Mouse (Mus musculus): ENCODE measurements around the gene Kif17. TPM values are rescaled to one million over a fixed set of nuclear protein-coding genes. Genes with fewer than 3 reads are reported as not detected.

Kif17 gene
- total and polyA plus RNA-seq, 3 experiments = 0.54 to 2.5 TPM; not detected in 1

DNA sequence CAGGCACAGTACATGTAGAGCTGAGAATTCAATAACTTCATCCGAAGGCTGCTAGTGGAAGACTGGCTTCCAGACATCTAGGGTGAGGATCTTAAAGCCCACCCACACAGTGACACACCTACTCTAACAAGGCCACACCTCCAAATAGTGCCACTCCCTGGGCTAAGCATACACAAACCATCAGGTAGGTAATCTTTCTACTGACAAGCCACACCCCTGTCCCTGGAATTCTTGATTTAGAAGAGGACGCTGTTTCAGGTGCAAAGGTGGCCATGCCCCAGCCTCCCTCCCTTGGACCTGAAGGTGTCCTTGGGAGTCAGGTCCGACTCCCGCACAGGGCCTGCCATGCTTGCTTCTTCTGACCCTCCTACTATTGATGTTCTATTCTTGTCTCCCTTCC lies 82.9 kb downstream of the Kif17 start:
- Histone ChIP-seq H3K79me2 (ENCODE audit: control insufficient read depth, insufficient read depth, low read length, poor library complexity) (no peaks in the 10 kb centered on the region), H3K4me1 (ENCODE audit: control insufficient read depth in 1 of 2, insufficient read depth in 2 of 2, low read length in 2 of 2) (peaks cover 2 to 11% of the 10 kb centered on the region in 2 experiments; a peak in 3 of 4 replicates), H3K36me3 (ENCODE audit: control insufficient read depth in 1 of 2, insufficient read depth in 2 of 2, low read length in 2 of 2) (peaks cover 0 to 3% of the 10 kb centered on the region in 2 experiments; a peak in 2 of 4 replicates), H3K9me3 (replicated peaks; ENCODE audit: insufficient read depth, low read length) (no peaks in the 10 kb centered on the region), H3K27me3 (ENCODE audit: control insufficient read depth in 1 of 2, insufficient read depth in 2 of 2, low read length in 2 of 2) (no peaks in the 10 kb centered on the region; a peak in 1 of 4 replicates), H3K9ac (ENCODE audit: control insufficient read depth, low read depth, low read length, poor library complexity, severe bottlenecking) (no peak overlapping the region), H3K27ac (ENCODE audit: control insufficient read depth, low read depth, low read length) (no peak overlapping the region), H3K4me3 (ENCODE audit: control insufficient read depth in 1 of 2, insufficient read depth in 1 of 2, low read depth in 2 of 2, low read length in 2 of 2) (no peak overlapping the region)
- DNase-seq (ENCODE audit: low read depth, low spot score) = no peak
- TF ChIP-seq ELF1 (IDR thresholded peaks at IDR 0.05; ENCODE audit: low read depth, low read length) (no peak), E2F4 (IDR thresholded peaks at IDR 0.05; ENCODE audit: borderline replicate concordance, low read depth, low read length) (no peak), MAZ (IDR thresholded peaks at IDR 0.05; ENCODE audit: low read depth, low read length) (no peak), EP300 (IDR thresholded peaks at IDR 0.05; ENCODE audit: low read depth in 1 of 2, low read length in 2 of 2) (no peak), TBP (IDR thresholded peaks at IDR 0.05; ENCODE audit: low read depth, low read length) (no peak), RAD21 (IDR thresholded peaks at IDR 0.05; ENCODE audit: low read depth, low read length) (no peak), USF1 (IDR thresholded peaks at IDR 0.05; ENCODE audit: low read depth, low read length) (no peak), TAL1 (IDR thresholded peaks at IDR 0.05; ENCODE audit: low read length) (no peak), SIN3A (IDR thresholded peaks at IDR 0.05; ENCODE audit: low read length) (no peak), MEF2A (IDR thresholded peaks at IDR 0.05; ENCODE audit: extremely low read depth, insufficient replicate concordance, low read depth, low read length, poor library complexity, severe bottlenecking) (no peak), NRF1 (IDR thresholded peaks at IDR 0.05; ENCODE audit: insufficient read depth, low read depth, low read length, poor library complexity, severe bottlenecking) (no peak), RCOR1 (IDR thresholded peaks at IDR 0.05; ENCODE audit: low read depth, low read length) (no peak), MYC (IDR thresholded peaks at IDR 0.05; ENCODE audit: low read depth, low read length) (no peak), ZKSCAN1 (IDR thresholded peaks at IDR 0.05; ENCODE audit: low read depth, low read length) (no peak), UBTF (IDR thresholded peaks at IDR 0.05; ENCODE audit: borderline replicate concordance, insufficient read depth, low read depth, low read length) (no peak), ZC3H11A (IDR thresholded peaks at IDR 0.05; ENCODE audit: low read depth, low read length) (no peak)

DNA sequence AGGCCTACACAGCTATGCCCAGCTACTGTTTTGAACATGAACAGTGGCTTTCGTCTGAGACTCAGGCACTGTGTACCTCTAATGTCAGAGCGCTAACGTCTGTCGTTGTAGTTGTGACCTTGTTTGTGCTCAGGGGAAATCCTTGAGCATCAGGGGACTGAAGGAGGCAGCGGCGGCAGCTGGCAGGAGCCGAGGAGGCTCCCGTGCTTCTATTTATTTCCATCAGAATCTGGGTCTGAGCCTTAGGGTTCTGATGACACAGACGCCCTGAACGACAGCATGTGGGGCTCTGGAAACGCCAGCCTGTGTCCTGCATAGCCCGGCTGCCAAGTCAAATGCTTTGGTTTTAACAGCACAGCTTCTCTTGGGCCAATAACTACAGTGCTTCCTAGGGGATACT lies 84.8 kb downstream of the Kif17 start:
- no peaks in the 10 kb centered on the region; a peak in 1 of 4 replicates for H3K27me3 ChIP-seq (ENCODE audit: control insufficient read depth in 1 of 2, insufficient read depth in 2 of 2, low read length in 2 of 2)
- H3K27ac ChIP-seq (ENCODE audit: control insufficient read depth, low read depth, low read length) = no peak overlapping the region
- TF ChIP-seq POLR2A (IDR thresholded peaks at IDR 0.05; ENCODE audit: control insufficient read depth in 1 of 2, insufficient read depth in 1 of 2, low read depth in 1 of 2, low read length in 2 of 2, poor library complexity in 1 of 2) = no peak

More for the DNA sequence above, 84.8 kb downstream of the Kif17 start:
- Histone ChIP-seq H3K4me3 (ENCODE audit: control insufficient read depth in 1 of 2, insufficient read depth in 1 of 2, low read depth in 2 of 2, low read length in 2 of 2) (no peak overlapping the region), H3K9ac (ENCODE audit: control insufficient read depth, low read depth, low read length, poor library complexity, severe bottlenecking) (no peak overlapping the region), H3K36me3 (ENCODE audit: control insufficient read depth in 1 of 2, insufficient read depth in 2 of 2, low read length in 2 of 2) (peaks cover 0 to 3% of the 10 kb centered on the region in 2 experiments; a peak in 2 of 4 replicates), H3K4me1 (ENCODE audit: control insufficient read depth in 1 of 2, insufficient read depth in 2 of 2, low read length in 2 of 2) (peaks cover 2 to 13% of the 10 kb centered on the region in 2 experiments; a peak in 3 of 4 replicates), H3K9me3 (replicated peaks; ENCODE audit: insufficient read depth, low read length) (no peaks in the 10 kb centered on the region), H3K79me2 (ENCODE audit: control insufficient read depth, insufficient read depth, low read length, poor library complexity) (no peaks in the 10 kb centered on the region)
- DNase-seq (ENCODE audit: low read depth, low spot score) = no peak

Data from MEL (cell line).